Mouse (Mus musculus) thymus, adult 18-20 months (tissue): ENCODE data around the gene Gm26897.

Experiments
- DNase-seq, 2 experiments: peaks; one replicate each; pipeline ENCODE4 v3.0.0; 2022; ENCODE audit warnings: mixed read lengths in 2 of 2

The Gm26897 gene

DNA sequence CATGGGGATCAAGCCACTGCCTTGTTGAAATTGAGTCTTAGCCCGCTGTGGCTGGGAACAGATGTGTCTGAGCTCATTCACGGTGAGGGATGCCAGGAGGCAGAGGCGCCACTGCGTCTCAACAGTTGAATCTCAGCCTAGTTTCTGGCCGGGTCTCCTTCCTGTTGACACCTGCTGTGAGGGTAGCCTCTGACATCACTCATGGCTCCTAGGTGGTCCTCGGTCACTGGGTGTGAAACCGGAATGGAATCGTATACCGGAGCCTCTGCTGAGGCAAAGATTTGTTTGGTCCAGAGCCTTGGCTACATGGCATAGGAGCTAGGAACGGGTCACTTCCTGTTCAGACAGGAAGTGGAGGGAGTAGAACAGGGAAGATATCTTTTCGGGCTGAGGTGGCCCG lies at the start of gene Gm26897:
TSS of gene Gm26897 (plus strand) at position 74 of the 400 bp plus-strand sequence.
- DNase-seq = no peak

DNA sequence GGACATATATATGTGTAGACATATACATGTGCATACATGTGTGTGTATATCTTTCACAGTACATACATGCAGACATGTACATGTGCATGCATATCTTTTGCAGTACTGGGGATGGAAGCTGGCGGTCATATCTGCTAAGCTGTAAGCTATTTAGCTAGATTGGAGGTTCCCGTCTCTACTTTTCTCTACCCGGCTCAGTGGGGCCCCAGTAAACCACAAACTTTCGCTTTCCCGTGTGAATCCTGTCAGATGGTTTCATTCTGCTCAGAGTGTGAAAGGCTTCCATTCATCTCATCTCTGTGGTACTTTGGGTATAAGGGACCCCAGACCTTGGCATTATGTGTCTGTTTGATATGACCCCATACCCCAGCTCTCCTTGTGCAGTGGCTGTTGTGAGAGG lies 46.4 kb upstream of the Gm26897 start:
- no peak for DNase-seq

DNA sequence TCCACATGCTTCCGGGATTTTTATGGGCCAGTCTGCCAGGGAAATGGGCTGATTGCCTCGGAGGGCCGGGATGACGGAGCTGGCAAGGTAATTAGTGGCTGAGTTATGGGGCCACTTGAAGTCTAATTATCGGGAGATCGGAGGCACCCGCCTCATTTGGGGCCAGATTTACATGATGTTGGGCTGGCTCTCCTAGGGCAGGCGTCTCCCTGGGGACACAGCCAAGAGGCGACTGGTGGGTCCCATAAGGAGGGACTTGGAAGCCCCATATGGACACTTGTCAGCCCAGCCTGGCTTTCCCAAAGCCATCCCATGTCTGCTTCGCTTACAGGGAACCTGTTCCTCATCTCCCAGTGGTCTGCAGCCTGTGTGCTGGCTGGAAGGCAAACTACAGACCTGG lies 45.1 kb upstream of the Gm26897 start:
- no peak for DNase-seq

DNA sequence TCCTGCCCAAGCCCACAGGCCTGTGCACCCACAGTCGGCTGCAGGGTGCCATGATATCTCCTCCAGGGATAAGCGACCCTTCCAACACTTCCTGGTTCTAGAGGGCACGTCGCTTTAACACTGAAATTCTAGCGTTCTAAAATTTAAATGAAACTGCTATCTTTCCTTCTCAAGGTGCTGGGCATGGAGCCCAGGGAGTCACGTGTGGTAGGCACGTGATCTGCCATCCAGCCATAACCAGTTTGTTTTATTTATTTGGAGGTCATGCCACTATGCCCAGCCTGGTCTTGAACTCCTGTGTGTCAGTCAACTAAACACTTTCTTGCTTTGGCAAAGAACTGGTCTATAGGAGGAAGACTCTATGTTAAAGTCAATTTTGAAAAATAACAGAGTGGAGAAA lies 35.7 kb upstream of the Gm26897 start:
- no peak for DNase-seq

DNA sequence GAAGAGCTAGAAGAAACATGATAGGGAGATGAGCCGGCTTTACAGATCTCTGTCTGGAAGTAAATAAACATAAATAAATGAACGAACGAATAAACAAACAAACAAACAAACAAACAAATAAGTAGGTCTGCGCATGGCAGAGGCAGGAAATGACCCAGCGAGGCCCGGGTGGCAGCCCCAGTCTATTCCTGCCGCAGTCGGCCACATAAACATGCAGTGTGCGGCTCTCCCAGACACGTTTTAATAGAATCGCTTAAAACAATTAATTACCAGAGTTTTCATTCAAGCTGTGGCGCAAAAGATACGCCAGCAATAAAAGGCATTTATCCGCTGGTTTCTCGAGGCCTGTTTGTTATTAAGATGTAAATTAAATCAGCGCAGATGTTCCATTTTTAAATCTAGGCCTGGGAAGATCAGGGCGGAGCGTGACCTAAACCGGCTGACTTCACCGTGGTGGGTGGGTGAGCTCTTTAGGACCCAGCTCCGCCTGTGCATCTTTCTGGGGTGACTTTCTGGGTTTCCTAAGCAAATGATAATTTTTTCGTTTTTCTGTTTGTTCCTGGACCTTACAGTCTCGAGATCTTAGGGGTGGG lies 33.9 kb upstream of the Gm26897 start:
- DNase-seq = no peak

DNA sequence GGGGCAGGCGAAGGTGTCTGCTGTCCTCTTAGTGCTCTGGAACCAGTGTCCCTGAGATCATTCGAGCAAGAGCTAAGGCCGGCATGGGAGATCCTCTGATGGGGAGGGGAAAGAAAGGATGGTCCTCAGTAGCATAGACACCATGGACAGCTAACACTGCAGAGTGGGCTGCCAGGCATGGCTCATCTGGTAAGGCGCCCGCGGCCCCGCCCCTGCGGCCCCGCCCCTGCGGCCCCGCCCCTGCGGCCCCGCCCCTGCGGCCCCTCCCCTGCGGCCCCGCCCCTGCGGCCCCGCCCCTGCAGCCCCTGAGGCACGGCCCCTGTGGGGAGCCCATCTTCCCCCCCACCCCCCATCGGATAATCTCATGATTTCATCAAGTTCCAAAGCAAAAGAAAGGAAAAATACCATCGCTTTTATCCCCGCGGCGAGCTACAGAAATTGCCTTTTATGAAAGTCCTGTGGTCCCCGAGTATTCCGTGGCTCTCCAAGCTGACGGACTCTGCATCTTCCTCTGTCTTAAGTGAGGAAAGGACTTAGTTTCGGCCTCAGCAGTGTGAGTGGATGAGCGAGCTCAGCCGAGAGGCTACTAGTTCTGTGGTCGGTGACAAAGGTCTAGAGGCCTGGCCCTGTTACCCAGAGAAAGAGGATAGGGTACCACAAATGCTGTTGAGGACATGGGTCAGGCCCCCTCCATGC lies 31.9 kb upstream of the Gm26897 start:
- no peak for DNase-seq

DNA sequence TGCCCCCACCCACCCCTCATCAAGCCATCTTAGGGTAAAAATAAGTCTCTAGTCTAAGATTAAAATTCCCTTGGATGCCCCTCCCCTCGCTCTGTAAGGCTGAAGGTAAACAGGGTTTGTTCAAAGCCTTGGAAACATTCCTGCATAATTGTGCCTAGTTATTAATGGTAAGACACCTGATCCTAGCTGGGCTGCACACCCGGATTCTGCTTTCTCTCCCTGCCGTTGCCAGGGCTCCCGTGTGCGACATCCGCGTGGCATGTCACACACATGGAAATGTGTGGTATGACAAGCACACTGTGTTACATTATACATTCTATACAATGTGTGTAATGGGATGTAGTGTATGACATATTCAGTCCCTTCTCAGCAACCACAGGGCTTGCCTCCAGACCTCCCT lies 30.1 kb upstream of the Gm26897 start:
- no peak for DNase-seq

DNA sequence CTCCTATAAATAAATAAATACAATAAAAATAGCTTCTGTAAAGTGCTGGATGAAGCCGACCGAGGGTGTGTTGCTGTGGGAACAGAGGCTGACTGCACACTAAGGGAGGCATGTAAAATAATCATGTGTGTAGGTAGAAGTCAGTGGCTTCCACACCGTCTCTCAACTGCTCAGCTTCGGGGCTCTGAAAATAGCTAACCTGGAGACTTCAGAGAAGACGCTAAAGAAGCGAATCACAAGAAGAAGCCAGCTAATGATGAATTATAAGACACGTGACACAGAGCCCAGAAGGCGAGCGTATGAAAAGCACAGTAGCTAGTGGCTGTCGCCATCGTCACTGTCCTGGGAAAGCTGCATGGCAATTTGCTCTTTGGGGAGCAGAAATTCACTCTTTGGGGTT lies 29.4 kb upstream of the Gm26897 start:
- no peak for DNase-seq

DNA sequence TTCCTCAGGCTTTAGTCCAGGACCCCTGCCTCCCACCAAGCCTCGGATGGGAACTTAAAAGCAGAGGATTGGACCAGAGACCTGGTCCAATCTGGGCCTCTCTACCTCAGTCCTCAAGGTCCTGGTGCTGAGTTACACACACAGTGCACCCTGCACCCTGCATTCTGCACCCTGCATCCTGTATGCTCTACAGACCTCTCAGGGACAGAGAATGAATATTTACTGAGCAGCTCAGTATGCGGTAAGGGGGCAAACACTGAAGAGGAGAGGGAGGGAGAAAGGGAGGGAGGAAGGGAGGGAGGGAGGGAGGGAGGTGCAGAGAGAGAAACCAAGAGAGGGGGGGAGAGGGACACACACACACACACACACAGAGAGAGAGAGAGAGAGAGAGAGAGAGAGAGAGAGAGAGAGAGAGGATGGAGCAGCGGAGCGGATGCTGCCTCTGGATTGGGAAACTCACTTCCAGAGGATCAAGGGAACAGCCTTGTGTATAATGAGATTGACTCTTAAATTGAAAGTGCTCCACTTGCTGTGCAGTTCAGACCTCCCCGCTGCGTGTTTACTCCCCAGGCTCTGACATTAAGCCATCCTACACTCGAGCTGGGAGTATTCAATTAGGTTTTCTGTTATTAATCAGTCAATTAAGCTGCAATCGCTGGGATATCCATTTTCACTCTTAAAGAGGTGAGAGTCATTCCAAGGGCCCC lies 24.4 kb upstream of the Gm26897 start:
- DNase-seq = no peak

DNA sequence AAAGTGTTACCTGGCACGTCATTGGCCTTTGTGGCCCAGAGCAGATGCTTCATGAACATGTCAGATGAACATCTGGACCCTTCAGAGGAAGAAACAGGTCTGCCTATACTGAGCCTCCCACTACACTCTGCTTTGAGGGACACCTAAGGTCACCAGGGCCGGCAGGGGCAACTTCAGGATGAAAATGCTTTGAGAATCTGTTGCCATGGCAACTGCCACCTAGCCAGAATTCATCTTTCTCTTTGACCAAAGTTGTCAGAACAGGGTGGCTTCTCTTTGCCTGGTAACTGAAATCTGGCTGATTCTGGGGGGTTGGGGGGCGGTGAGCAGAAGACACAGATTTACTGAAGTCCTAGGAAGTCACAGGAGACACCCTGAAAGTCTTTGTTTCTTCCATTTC lies 14.7 kb upstream of the Gm26897 start:
- no peak for DNase-seq

DNA sequence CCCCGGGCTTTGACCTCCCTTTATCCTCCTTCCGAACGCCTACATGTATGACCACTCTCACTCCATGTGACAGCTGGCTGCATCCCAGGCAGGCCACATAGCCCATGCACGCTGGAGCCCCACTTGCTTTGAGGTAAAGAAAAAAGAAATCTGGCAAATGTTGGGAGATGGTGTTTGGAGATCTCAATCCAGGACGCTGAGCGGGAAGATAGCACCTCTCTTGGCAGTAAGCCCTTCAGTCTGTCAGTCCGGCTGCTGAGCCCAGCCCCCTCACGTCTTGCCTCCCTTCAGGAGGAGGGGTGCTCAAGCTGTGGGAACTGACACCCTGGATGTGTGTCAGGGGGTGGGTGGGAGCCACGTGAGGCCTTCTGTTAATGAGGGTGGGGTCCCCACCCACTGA lies 13.0 kb upstream of the Gm26897 start:
- no peak for DNase-seq

DNA sequence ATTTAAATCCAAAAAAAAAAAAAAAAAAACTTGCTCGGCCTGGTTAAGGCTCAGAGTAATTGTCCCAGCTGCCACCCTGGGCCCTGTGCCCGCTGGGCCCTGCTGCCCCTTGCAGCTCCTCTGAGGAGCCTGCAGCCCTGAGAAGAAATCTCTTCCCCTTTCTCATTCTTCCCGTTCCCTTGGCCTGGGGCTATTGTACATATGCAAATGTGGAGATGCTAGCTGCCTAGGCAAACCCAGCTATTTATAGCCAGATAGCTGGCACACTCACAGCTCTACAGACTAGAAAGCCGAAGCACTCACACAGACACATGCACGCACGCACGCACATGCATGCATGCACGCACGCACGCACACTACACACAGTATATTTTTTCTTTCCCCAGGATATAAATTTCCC lies 9.0 kb upstream of the Gm26897 start:
- DNase-seq = no peak

DNA sequence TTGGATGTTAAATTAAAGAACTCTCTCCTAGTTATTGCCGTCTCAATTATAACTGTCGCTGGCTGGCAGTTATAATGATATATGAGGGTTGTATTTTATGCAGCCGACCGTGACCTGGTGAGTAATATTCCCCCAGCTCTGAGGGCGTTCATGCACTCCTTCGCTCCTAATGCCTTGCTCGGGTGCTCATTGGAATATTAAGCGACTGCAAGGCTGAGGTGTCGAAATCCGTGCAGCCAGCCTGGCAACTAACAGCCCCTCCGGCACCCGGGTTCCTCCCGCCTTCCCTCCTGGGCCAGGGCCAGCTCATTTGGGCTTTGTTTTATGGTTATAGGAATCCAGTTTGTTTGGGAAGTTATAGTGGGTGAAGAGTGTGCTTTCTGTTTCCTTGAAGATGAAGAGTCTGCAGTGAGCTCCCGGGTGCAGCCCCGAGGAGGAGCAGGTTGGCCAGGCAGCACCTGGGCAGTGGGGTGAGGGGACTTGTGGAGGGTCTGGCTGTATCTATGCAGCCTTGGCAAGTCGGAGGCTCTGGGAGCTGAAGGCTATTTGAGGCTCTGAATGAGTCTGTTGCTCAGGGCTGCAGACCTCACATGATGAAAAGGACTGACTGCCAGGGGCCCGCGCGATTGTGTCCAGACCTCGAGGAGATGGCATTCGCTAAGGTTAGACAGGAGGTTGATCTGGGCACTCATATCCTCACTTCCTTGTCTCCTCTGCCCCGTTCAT lies 8.4 kb upstream of the Gm26897 start:
- DNase-seq = no peak

DNA sequence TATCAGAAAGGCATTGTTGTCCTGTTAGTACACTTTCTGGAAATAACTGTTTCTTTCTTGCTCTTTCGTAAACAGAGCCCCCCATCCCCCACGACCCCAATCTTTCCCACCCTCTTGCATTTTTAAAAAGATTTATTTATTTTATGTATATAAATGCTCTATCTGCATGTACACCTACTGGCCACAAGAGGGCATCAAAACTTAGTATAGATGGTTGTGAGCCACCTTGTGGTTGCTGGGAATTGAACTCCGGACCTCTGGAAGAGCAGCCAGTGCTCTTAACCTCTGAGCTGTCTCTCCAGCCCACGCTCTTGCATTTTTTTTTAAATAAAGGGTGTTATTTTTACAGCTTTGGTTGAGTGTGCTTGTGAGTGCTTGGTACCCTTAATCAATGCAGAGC lies 5.3 kb upstream of the Gm26897 start:
- no peak for DNase-seq

DNA sequence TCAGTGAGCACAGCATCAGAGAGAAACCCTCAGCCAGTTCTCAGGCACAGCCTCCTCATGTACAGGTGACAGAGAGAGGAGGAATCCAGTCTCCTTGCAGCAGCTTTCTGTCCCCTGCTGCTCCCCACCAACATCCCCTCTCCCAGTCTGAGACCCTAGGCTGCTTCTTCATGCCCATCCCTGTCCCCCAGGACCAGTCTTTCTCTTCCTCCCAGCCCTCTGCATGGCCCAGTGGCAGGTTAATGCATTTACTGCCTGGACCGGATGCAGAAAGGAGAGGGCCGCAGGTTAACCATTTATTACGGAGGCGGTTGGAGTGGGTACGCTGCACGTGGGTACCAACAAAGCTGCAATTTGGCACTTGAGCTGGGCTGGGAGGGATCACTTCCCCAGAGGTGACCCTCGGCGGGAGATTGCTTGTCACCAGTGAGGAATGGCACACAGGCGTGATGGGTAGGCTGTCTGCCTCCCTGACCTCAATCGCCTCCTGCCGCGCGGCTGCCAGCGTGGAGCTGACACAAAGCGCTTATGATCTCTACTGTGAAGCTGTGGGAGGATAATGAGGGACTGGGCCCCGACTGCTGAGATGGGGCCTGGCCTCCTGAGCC lies 3.1 kb upstream of the Gm26897 start:
- no peak for DNase-seq

DNA sequence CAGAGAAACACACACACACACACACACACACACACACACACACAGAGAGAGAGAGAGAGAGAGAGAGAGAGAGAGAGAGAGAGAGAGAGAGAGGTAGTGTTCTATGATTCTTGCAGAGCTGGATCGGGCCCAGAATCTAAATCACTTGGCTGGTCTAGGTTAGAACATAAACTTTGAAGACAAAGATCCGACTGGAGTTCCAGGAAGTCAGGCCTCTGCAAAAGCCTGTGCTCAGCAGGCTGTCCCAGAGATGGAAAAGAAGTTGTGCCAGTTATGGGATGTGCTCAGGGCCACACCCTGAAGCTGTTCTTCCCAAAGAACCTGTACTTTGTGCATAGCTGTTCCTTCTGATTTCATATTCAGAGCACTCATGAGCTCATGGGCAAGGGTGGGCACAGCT lies 1.5 kb upstream of the Gm26897 start:
- no peak for DNase-seq

DNA sequence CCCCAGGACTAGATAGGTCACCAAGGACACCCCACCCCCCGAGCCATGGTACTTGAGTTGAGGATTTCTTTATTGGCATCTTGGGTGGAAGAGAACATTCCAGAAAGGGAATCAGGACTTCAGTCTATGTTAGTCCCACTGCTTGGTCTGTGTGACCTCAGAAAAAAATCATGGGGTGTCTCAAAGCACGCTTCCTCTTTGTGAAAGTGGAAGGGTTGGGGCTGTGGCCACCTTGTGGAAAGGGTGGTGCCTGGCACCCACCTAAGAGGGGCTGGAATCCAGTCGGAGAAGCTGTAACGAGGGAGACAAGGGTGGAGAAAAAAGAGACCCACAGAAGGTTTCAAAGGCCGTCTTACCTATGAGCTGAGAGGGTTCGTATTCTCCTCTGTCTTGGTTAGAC lies 5.8 kb downstream of the Gm26897 start:
- DNase-seq = no peak

DNA sequence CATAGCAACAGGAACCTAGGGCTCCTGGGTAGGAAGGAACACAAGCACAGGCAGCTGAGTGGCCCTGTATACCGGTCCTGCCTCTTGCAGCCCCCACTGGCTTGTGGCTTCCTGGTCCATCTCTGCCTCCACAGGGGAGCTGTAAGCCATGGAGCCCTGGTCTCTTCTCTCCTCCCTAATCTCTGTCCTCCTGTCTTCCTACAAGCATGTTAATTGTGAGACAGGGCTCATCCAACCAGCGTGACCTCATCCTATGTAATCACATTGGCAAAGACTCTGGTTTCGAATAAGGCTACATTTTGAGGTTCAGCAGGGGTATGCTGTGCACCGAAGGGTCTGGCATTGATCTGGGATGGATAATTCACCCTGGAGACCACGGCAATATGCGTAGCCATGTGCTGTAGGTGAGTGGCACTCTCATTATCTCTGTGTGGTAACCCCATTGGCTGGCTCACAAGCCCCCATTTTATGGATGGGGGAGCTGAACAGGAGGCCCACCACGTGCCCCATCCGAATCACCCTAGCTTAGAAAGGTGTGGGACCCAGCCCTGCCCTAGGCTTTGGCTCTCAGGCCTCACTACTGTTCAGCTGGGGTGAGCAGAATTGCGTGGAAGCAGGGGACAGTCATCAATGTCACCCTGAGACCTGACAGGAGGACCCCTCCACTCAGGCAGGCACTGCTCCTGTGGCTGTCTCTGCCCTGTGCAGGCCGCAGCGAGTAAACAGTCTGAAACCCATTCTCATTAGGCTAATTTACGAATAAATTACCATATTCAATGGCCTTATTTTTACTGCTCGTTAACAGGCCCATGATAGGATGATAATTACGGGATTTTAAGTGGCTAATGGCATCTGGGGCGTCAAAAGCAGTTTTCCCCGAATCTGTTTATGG lies 6.9 kb downstream of the Gm26897 start:
- DNase-seq = no peak

DNA sequence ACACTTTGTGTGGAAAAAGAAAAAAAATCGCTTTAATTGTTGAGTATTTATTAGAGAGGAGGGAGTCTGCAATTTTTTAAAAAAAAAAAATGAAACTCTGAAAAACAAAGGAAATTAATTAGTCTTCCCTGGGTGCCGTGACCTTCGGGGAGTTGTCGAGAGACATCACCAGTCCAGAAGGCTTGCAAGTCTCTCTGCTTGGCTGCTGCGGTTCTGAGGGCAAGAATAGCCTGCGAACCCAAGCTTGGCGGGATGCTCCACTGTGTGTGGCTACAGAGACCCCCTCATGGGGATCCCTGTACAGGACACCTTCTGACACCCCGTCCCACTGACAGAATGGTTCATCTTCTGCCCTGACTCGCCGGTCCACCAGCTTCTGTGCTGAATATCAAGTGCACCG lies 7.6 kb downstream of the Gm26897 start:
- no peak for DNase-seq

DNA sequence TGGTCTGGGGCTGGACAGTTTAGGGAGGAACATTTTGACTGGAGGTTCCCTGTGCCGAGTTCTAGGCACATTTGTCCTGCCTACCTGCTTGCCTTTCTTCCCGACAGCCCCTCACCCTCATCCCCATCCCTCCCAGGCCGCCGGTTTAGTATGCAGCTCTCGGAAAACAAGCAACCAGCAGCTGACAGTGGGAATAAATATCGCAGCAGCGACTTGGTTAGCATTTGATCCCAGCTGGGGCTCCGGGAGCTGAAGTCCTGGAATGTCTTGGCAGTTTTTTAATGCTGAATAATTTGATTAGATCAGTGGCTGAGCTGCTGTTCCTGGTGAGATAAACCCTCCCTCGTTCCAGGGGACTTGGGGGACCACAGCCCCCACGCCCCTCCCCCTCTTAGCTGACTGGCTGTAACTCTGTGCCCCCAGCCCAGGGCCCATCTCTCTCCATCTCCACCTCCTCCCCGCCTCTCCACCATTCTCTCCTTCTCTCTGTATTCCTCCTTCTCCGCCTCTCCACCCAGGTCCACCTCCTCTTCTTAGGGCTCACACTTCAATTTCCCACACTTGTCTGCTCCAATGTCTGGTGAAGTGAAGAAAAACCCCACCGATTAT lies 8.7 kb downstream of the Gm26897 start:
- no peak for DNase-seq

DNA sequence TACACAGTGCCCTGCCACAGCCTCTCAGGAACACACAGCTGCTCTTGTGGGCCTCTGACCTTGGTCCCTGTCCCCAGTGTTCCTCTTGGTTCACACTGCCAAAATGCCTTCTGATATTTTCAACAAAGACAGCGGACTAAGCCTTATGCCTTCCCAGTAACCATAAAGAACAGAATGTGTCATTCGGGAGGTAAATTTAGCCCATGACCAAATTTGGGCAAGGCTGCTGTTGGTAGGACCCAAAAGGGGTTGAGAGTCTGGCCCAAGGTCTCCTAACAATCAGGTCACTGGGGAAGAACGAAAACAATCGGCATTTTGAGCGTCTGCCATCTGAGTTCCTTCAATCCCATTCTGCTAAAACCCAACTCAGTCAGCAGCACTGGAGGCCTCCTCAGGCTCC lies 15.9 kb downstream of the Gm26897 start:
- DNase-seq = no peak

DNA sequence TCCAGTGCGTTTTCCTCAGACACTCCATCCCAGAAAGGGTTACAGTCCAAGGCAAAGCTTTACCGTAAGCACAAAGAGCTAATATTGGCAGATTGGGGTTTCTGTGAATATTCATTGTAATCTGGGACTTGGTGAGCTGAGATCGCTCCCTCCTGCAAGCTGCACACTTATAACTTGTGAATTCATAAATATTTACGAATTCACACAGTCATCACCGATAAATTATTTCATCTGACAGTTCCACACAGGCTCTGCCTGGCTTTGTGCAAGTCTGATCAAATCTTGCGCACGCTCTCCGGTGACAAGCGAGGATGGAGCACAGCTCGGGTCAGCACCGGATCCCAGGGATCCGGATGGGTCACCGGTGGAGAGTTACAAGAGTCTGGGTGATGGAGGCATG lies 16.4 kb downstream of the Gm26897 start:
- DNase-seq = no peak
